Mouse (Mus musculus): ENCODE measurements around the gene Gpr146.
A peak's percentile ranks its signal among the peaks of the same experiment; 100 is the strongest.

The Gpr146 gene

GRCm38 (mm10) chr5:139399991-139400390 is 22.5 kb downstream of the Gpr146 start:
- no peak for DNase-seq (ENCODE audit: low spot score)

- DNase-seq (ENCODE audit: low spot score): no peak
These were observed 24.6 kb downstream of the Gpr146 start for GRCm38 (mm10) chr5:139402106-139402505.

- no peak for DNase-seq (ENCODE audit: low spot score)
These were observed 26.3 kb downstream of the Gpr146 start for GRCm38 (mm10) chr5:139403692-139404260.

- DNase-seq (ENCODE audit: low spot score): no peak
These were observed 27.4 kb downstream of the Gpr146 start, which contains the start of gene C130050O18Rik for GRCm38 (mm10) chr5:139404801-139405401. TSS of gene C130050O18Rik (plus strand) at chr5:139405280.

- DNase-seq (ENCODE audit: low spot score): no peak
These were observed 28.0 kb downstream of the Gpr146 start for GRCm38 (mm10) chr5:139405478-139405877.

- no peak for DNase-seq (ENCODE audit: low spot score)
These were observed 28.5 kb downstream of the Gpr146 start for GRCm38 (mm10) chr5:139405953-139406352.

- no peak for DNase-seq (ENCODE audit: low spot score)
These were observed 29.8 kb downstream of the Gpr146 start for GRCm38 (mm10) chr5:139407121-139407885.

GRCm38 (mm10) chr5:139408511-139408910 is 31.0 kb downstream of the Gpr146 start:
- no peak for DNase-seq (ENCODE audit: low spot score)

GRCm38 (mm10) chr5:139409412-139409811 is 31.9 kb downstream of the Gpr146 start:
- no peak for DNase-seq (ENCODE audit: low spot score)

- no peak for DNase-seq (ENCODE audit: low spot score)
These were observed 32.6 kb downstream of the Gpr146 start for GRCm38 (mm10) chr5:139410056-139410455.

- no peak for DNase-seq (ENCODE audit: low spot score)
These were observed 33.6 kb downstream of the Gpr146 start for GRCm38 (mm10) chr5:139411117-139411516.

GRCm38 (mm10) chr5:139411665-139412314 is 34.3 kb downstream of the Gpr146 start:
- no peak for DNase-seq (ENCODE audit: low spot score)

GRCm38 (mm10) chr5:139413545-139413944 is 36.0 kb downstream of the Gpr146 start:
- DNase-seq (ENCODE audit: low spot score): no peak

GRCm38 (mm10) chr5:139415001-139415400 is 37.5 kb downstream of the Gpr146 start:
- no peak for DNase-seq (ENCODE audit: low spot score)

GRCm38 (mm10) chr5:139416942-139417341 is 39.4 kb downstream of the Gpr146 start:
- no peak for DNase-seq (ENCODE audit: low spot score)

GRCm38 (mm10) chr5:139417480-139417879 is 40.0 kb downstream of the Gpr146 start:
- no peak for DNase-seq (ENCODE audit: low spot score)

GRCm38 (mm10) chr5:139418110-139418509 is 40.6 kb downstream of the Gpr146 start:
- DNase-seq (ENCODE audit: low spot score): no peak

GRCm38 (mm10) chr5:139418633-139419032 is 41.1 kb downstream of the Gpr146 start:
- no peak for DNase-seq (ENCODE audit: low spot score)

GRCm38 (mm10) chr5:139423026-139423865 is 45.7 kb downstream of the Gpr146 start, which contains the start of gene Gper1:
TSS of gene Gper1 (plus strand) at chr5:139423151.
- peak; percentile 27 for DNase-seq (ENCODE audit: low spot score)

- DNase-seq (ENCODE audit: low spot score): no peak
These were observed 47.7 kb downstream of the Gpr146 start for GRCm38 (mm10) chr5:139425198-139425597.

- DNase-seq (ENCODE audit: low spot score): no peak
These were observed 49.5 kb downstream of the Gpr146 start for GRCm38 (mm10) chr5:139427001-139427400.

GRCm38 (mm10) chr5:139427989-139428388 is 50.5 kb downstream of the Gpr146 start:
- DNase-seq (ENCODE audit: low spot score): no peak
